Mouse (Mus musculus) ES-Bruce4 (cell line): Measurements from ENCODE around the gene Clec1a. TPM values are rescaled to one million over a fixed set of nuclear protein-coding genes. Genes with fewer than 3 reads are reported as not detected.
"Not testable (repeated sequence)": the region's sequence is repeated elsewhere in the genome, so short reads cannot be mapped to it uniquely, and the experiment has no call there.

ENCODE experiments used
- H3K27ac ChIP-seq: 2 replicates; pipeline ENCODE4 v1.5.1; 2012; ENCODE audit warnings: low read length, inconsistent platforms; ENCODE audit not compliant: insufficient read depth
- H3K27me3 ChIP-seq: 2 replicates; pipeline ENCODE4 v1.6.1; 2012; ENCODE audit warnings: mild to moderate bottlenecking, low read length, inconsistent platforms; ENCODE audit not compliant: control insufficient read depth, poor library complexity, insufficient read depth, severe bottlenecking
- H3K36me3 ChIP-seq: 2 replicates; pipeline ENCODE4 v1.6.1; 2012; ENCODE audit warnings: inconsistent platforms, mild to moderate bottlenecking, low read length, moderate library complexity; ENCODE audit not compliant: control insufficient read depth, poor library complexity, insufficient read depth, severe bottlenecking
- H3K4me1 ChIP-seq: one replicate; pipeline ENCODE4 v1.8.1; 2011; ENCODE audit warnings: low read length; ENCODE audit not compliant: control insufficient read depth, insufficient read depth
- H3K4me3 ChIP-seq: 2 replicates; pipeline ENCODE4 v1.5.1; 2011; ENCODE audit warnings: low read depth, mild to moderate bottlenecking, low read length
- H3K9ac ChIP-seq: 2 replicates; pipeline ENCODE4 v1.6.1; 2012; ENCODE audit warnings: low read depth, mild to moderate bottlenecking, inconsistent platforms; ENCODE audit not compliant: poor library complexity, severe bottlenecking
- H3K9me3 ChIP-seq: replicated peaks from 2 replicates; pipeline ENCODE4 v1.6.1; 2012; ENCODE audit warnings: mild to moderate bottlenecking, low read length, inconsistent platforms; ENCODE audit not compliant: control insufficient read depth, poor library complexity, insufficient read depth, severe bottlenecking
- CTCF ChIP-seq: IDR thresholded peaks from one replicate; pipeline ENCODE4 v1.8.1; 2011; ENCODE audit warnings: low read depth, low read length
- EP300 ChIP-seq: IDR thresholded peaks from 2 replicates; pipeline ENCODE4 v1.6.1; 2011; ENCODE audit warnings: low read depth, low read length; ENCODE audit not compliant: insufficient read depth
- POLR2A ChIP-seq: IDR thresholded peaks from one replicate; pipeline ENCODE4 v1.8.1; 2011; ENCODE audit warnings: low read length; ENCODE audit not compliant: insufficient read depth
- polyA plus RNA-seq: library from polyadenylated mRNA; stranded (reverse); fragments of >200 nt; gene quantifications from 2 replicates; pipeline ENCODE4 v1.2.4, GENCODE M21; 2011; ENCODE audit warnings: low read depth; ENCODE audit not compliant: missing spikeins, insufficient read depth, insufficient read length

Gene Clec1a
- not detected in 2 replicates for polyA plus RNA-seq

DNA sequence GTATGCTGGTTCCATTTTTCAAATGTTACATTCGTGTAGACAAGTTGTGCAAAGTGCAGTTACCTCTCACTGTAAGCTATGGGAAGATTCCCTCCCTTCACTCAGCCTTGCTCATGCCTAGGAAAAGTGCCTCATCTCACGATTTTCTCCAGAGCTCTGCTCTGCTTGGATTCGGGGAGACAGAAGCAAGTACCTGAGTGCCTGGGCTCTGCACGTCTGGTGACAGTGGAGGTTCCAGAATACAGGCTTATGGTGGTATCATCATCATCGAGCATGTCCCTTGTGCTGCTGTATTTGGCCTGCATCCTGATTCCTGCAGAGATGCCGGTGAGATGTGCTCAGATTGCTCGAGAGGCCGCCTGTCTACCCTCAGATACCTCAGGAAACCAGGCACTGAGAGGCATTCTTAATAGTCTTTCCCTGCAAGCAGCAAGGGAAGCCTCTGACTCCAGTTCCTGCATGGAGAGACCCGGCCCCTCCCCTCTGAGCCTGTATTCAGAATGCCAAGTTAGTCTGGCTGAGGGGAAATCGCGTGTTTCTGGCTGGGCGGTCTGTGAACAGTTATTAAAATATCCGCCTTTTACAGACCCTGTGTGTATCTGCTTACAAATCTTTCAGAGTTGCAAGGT, at the start of gene Clec1a:
Gene Clec1a (minus strand): TSS at position 590 of the 629 bp plus-strand sequence.
- Histone ChIP-seq H3K27me3 (no peaks in the 10 kb centered on the region), H3K9ac (no peak within 1 kb of the TSS), H3K9me3 (no peaks in the 10 kb centered on the region), H3K4me3 (no peak within 1 kb of the TSS), H3K4me1 (no peaks in the 10 kb centered on the region), H3K27ac (no peak within 1 kb of the TSS), H3K36me3 (no peaks in the 10 kb centered on the region)
- no peak for TF ChIP-seq CTCF
- no peak for TF ChIP-seq POLR2A
- TF ChIP-seq EP300, result no peak

- H3K36me3 ChIP-seq, H3K27ac ChIP-seq, H3K27me3 ChIP-seq: not testable (repeated sequence)
These were observed 47.7 kb upstream of the Clec1a start for GRCm38 (mm10) chr6:129499516-129499915.

GRCm38 (mm10) chr6:129497345-129498218, 45.8 kb upstream of the Clec1a start:
- H3K27me3 ChIP-seq, result no peaks in the 10 kb centered on the region

More at GRCm38 (mm10) chr6:129499516-129499915, 47.7 kb upstream of the Clec1a start:
- not testable (repeated sequence) for H3K9ac ChIP-seq, H3K9me3 ChIP-seq, H3K4me3 ChIP-seq, H3K4me1 ChIP-seq

GRCm38 (mm10) chr6:129494924-129495323, 43.1 kb upstream of the Clec1a start:
- Histone ChIP-seq H3K9me3 (no peaks in the 10 kb centered on the region), H3K9ac (no peak overlapping the region), H3K27ac (no peak overlapping the region), H3K4me3 (no peak overlapping the region), H3K36me3 (no peaks in the 10 kb centered on the region), H3K4me1 (no peaks in the 10 kb centered on the region), H3K27me3 (no peaks in the 10 kb centered on the region)
- TF ChIP-seq CTCF, result no peak
- TF ChIP-seq EP300, result no peak
- no peak for TF ChIP-seq POLR2A

More at GRCm38 (mm10) chr6:129497345-129498218, 45.8 kb upstream of the Clec1a start:
- H3K9ac ChIP-seq, result no peak overlapping the region
- H3K4me1 ChIP-seq, result no peaks in the 10 kb centered on the region
- no peak overlapping the region for H3K27ac ChIP-seq
- no peaks in the 10 kb centered on the region for H3K36me3 ChIP-seq
- TF ChIP-seq CTCF (no peak), POLR2A (no peak), EP300 (no peak)
- no peak overlapping the region for H3K4me3 ChIP-seq
- no peaks in the 10 kb centered on the region for H3K9me3 ChIP-seq

DNA sequence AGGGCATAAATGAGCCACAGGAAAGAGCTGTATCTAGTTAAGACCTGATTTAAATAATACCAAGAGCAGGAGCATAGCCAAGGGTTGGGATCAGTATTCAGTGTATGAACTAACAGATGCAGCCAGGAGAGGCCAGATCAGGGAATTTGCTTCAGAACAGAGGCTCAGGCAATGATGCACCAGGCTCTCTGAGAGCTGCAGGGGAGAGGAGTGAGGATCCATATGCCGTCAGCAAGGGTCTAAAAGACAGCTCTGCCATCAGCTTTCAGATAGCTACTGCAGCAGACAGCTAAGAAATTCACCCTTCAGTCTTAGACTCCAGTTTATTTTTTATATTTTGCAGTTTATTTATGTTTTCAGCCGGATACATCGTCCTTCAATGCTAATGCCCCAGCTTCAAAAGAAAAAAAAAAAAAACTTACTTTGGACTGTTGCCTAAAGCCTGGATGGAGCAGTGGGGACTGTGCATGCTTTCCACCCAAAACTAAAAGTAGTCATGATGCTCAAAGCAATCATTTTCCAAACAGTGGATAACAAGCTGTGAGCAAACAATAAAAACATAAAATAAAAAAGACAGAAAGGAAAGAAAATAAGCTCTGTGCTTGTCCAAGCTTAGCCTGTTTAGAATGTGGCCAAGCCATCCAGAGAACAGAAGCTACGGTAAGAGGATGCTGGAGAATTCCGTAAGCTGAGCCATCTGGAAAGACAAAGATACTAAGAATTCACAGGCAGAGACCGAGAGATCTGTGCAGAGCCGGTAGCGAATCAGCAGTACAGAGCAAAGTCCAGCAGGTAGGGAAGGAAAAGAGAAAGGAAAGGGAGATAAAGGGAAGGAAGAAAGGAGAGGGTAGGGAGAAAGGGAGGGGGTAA, 28.5 kb upstream of the Clec1a start:
- H3K9me3 ChIP-seq, result no peaks in the 10 kb centered on the region
- no peak overlapping the region for H3K9ac ChIP-seq
- no peak overlapping the region for H3K4me3 ChIP-seq
- H3K4me1 ChIP-seq, result no peaks in the 10 kb centered on the region
- no peaks in the 10 kb centered on the region for H3K27me3 ChIP-seq
- TF ChIP-seq POLR2A, result no peak
- no peak for TF ChIP-seq CTCF
- TF ChIP-seq EP300, result no peak
- no peaks in the 10 kb centered on the region for H3K36me3 ChIP-seq
- H3K27ac ChIP-seq, result no peak overlapping the region
